In genomic region chr11:118345693-118346092, GRCm38 (mm10) we compare ENCODE assay signal across 9 mouse cellular contexts. TPM values are rescaled to one million over a fixed set of nuclear protein-coding genes. Genes with fewer than 3 reads are reported as not detected.
A peak's percentile ranks its signal among the peaks of the same experiment; 100 is the strongest.
DNase-seq lines count a peak whose midpoint lies in the region; ATAC-seq lines count a peak whose summit lies in the region.
"Had no signal": no experiment of that assay in that cellular context is flagged by ENCODE, and none has a peak within 500 bp of the region (broad histone marks: within the 10 kb centered on the region; RNA-seq: fewer than 3 reads in every experiment).

No protein-coding gene starts in this region.

- ATAC-seq in stomach, embryonic 14.5 days (ENCODE audit: insufficient number of reproducible peaks, insufficient read depth, low FRiP score, low read depth): peak; percentile 21; the same call in 1 of the 2 replicates
- ATAC-seq in granulocyte monocyte progenitor cell, adult 5-6 weeks (replicated peaks; ENCODE audit: poor library complexity, severe bottlenecking): no peak

- peaks cover 38% of the 10 kb centered on the region; the same call in 1 of the 2 replicates for H3K4me1 ChIP-seq in stomach, embryonic 14.5 days (ENCODE audit: control insufficient read depth, insufficient read depth, low read length)

- WGBS in stomach, embryonic 14.5 days: 38% methylated on average over 4 of the region's 4 CpGs

- no peaks in the 10 kb centered on the region for H3K9me3 ChIP-seq in stomach, embryonic 14.5 days (ENCODE audit: control insufficient read depth, low read depth, low read length)
- H3K9me3 ChIP-seq: neural tube, embryonic 12.5 days had no signal

- no peak overlapping the region for H3K9ac ChIP-seq in stomach, embryonic 14.5 days (replicated peaks; ENCODE audit: low read depth, low read length)
- H3K9ac ChIP-seq: neural tube, embryonic 12.5 days had no signal

- no peak overlapping the region for H3K4me2 ChIP-seq in stomach, embryonic 14.5 days (replicated peaks; ENCODE audit: low read depth, low read length)
- H3K4me2 ChIP-seq: neural tube, embryonic 12.5 days had no signal

- H3K27me3 ChIP-seq in stomach, embryonic 14.5 days (ENCODE audit: control insufficient read depth, insufficient read depth, low read length): no peaks in the 10 kb centered on the region
- H3K27me3 ChIP-seq: neural tube, embryonic 12.5 days had no signal

- no peak overlapping the region for H3K4me3 ChIP-seq in stomach, embryonic 14.5 days (ENCODE audit: low read depth, low read length)
- H3K4me3 ChIP-seq: neural tube, embryonic 12.5 days had no signal

- peak; percentile 67 for DNase-seq in adrenal gland, postnatal 14 days
- no peak for DNase-seq in adrenal gland, adult 8-10 months
- peak; percentile 70 to 77 for DNase-seq in kidney, postnatal 4 days
- DNase-seq in kidney, adult 18-20 months: no peak
- peak; percentile 64 for DNase-seq in right cerebral cortex, postnatal 4 days
- DNase-seq in right cerebral cortex, adult 2 months (ENCODE audit: low spot score in 2 of 2): no peak

- H3K27ac ChIP-seq in stomach, embryonic 14.5 days (ENCODE audit: low read length): no peak overlapping the region; the same call in 1 of the 2 replicates
- H3K27ac ChIP-seq: neural tube, embryonic 12.5 days had no signal

- no peaks in the 10 kb centered on the region for H3K36me3 ChIP-seq in stomach, embryonic 14.5 days (ENCODE audit: control insufficient read depth, insufficient read depth, low read length)
- H3K36me3 ChIP-seq: neural tube, embryonic 12.5 days had no signal

RNA-seq across cellular contexts. Expression of gene Cep295nl, which starts 3.4 kb away (rescaled TPM):
- 0.67 and 1.7 TPM in 2 replicates for total RNA-seq in adrenal gland, postnatal 14 days (2021)
- 1 to 10 TPM in 2 of 4 experiments, under 1 TPM in 2; 0.41 to 2.9 (median 1.6) TPM for total RNA-seq in adrenal gland, adult 8-10 months (2022)
- polyA plus RNA-seq in stomach, embryonic 14.5 days (2014; fragmentation: Nextera tagmentation; extraction: Ambion mirVana): 0.62 TPM in 1 of 2 replicates, not detected in the other
- total RNA-seq in granulocyte monocyte progenitor cell, adult 5-6 weeks (2014; fragmentation: Nextera tagmentation): not detected in 2 replicates
- not detected in 2 replicates for total RNA-seq in granulocyte monocyte progenitor cell, adult 5-6 weeks (2017)

RNA-seq across cellular contexts. Expression of gene Timp2, which starts 9.8 kb away (rescaled TPM):
- 78.9 and 94.3 TPM in 2 replicates for total RNA-seq in adrenal gland, postnatal 14 days (2021)
- 100 to 1,000 TPM in 3 of 4 experiments, 10 to 100 TPM in 1; 95.5 to 261 (median 186) TPM for total RNA-seq in adrenal gland, adult 8-10 months (2022)
- 101 and 109 TPM in 2 replicates for polyA plus RNA-seq in stomach, embryonic 14.5 days (2014; fragmentation: Nextera tagmentation; extraction: Ambion mirVana)
- 1.8 and 3.5 TPM in 2 replicates for total RNA-seq in granulocyte monocyte progenitor cell, adult 5-6 weeks (2014; fragmentation: Nextera tagmentation)
- total RNA-seq in granulocyte monocyte progenitor cell, adult 5-6 weeks (2017): 2.5 and 12.7 TPM in 2 replicates

RNA-seq across cellular contexts. Expression of gene Usp36, which starts 55.6 kb away (rescaled TPM):
- 23.0 and 24.2 TPM in 2 replicates for total RNA-seq in adrenal gland, postnatal 14 days (2021)
- total RNA-seq in adrenal gland, adult 8-10 months (2022): 10 to 100 TPM; 21.0 to 36.9 (median 28.9) TPM
- 17.5 and 19.1 TPM in 2 replicates for polyA plus RNA-seq in stomach, embryonic 14.5 days (2014; fragmentation: Nextera tagmentation; extraction: Ambion mirVana)
- total RNA-seq in granulocyte monocyte progenitor cell, adult 5-6 weeks (2014; fragmentation: Nextera tagmentation): 27.6 and 28.6 TPM in 2 replicates
- total RNA-seq in granulocyte monocyte progenitor cell, adult 5-6 weeks (2017): 9.3 and 12.5 TPM in 2 replicates

RNA-seq across cellular contexts. Expression of gene Lgals3bp, which starts 56.2 kb away (rescaled TPM):
- total RNA-seq in adrenal gland, postnatal 14 days (2021): 51.1 and 59.7 TPM in 2 replicates
- total RNA-seq in adrenal gland, adult 8-10 months (2022): 100 to 1,000 TPM in 2 of 4 experiments, 10 to 100 TPM in 2; 88.8 to 112 (median 98.8) TPM
- 39.0 and 39.2 TPM in 2 replicates for polyA plus RNA-seq in stomach, embryonic 14.5 days (2014; fragmentation: Nextera tagmentation; extraction: Ambion mirVana)
- 85.3 and 107 TPM in 2 replicates for total RNA-seq in granulocyte monocyte progenitor cell, adult 5-6 weeks (2014; fragmentation: Nextera tagmentation)
- 36.0 and 44.8 TPM in 2 replicates for total RNA-seq in granulocyte monocyte progenitor cell, adult 5-6 weeks (2017)

Comparison
In these comparisons a context has a peak if more than half of its experiments do, and no peak if none do; other contexts are left out.
1. DNase-seq: peak in adrenal gland, postnatal 14 days (single experiment), kidney, postnatal 4 days (2 of 2) and right cerebral cortex, postnatal 4 days (single experiment); none in adrenal gland, adult 8-10 months (single experiment), kidney, adult 18-20 months (single experiment) and right cerebral cortex, adult 2 months (0 of 2).